Mouse (Mus musculus) mesoderm, embryonic 11.5 days (tissue): Measurements from ENCODE around the gene Sdf4.
A peak's percentile ranks its signal among the peaks of the same experiment; 100 is the strongest.

Experiments
- DNase-seq: peaks from one replicate; pipeline ENCODE4 v3.0.0-alpha.2; 2012; ENCODE audit warnings: low read depth, low spot score

Sdf4 gene

GRCm38 (mm10) chr4:156004109-156004508, 11.4 kb downstream of the Sdf4 start:
- no peak for DNase-seq

- no peak for DNase-seq
Measured at GRCm38 (mm10) chr4:156008369-156008768, 15.7 kb downstream of the Sdf4 start.

DNA sequence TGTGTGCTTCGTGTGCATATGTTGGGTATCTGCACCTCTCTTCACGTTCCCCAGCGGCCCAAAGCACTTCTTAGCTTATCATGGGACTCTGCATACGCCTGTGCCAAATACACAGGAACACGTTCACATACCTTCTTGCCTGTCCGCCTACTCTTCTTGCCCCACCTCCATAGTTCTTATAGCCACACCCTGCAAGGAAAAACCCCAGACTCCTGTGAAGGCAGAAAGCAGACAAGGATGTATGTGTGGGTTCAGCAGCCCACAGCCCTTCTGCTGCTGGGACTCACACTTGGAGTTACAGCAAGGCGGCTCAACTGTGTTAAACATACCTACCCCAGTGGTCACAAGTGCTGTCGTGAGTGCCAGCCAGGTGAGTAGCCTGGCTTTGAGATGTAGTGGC, 21.0 kb downstream of the Sdf4 start, which contains the start of gene Tnfrsf4:
TSS of gene Tnfrsf4 (plus strand) at position 207 of the 400 bp plus-strand sequence.
- no peak for DNase-seq

- DNase-seq, result no peak
Measured at GRCm38 (mm10) chr4:156014436-156014835, 21.8 kb downstream of the Sdf4 start.

GRCm38 (mm10) chr4:156019771-156020170, 27.1 kb downstream of the Sdf4 start:
- DNase-seq, result no peak

- DNase-seq, result no peak
Measured at GRCm38 (mm10) chr4:156021381-156021780, 28.7 kb downstream of the Sdf4 start.

DNA sequence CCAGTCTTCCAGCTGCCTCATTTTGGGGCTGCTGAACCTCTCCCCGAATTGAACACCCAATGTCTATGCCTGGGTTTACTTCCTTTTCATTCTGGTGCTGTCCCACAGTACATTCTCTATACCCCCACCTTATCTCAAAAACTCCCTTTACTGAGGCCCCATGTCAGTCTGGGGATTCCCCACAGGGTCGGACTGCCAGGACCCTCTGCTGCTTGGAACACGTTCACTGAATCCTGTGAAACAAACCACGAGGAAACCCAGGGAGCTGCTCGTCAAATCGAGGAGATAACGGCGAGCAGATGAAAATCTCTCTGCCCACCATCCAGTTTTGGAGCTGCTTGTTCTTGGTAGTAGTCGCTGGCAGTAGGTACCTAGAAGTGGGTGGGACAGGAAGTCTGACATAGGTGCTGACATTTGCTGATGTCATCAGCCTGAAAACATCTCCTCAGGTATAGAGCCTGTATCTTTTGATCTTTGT, 29.3 kb downstream of the Sdf4 start:
- DNase-seq, result no peak

- no peak for DNase-seq
Measured at GRCm38 (mm10) chr4:156023520-156023919, 30.8 kb downstream of the Sdf4 start.

GRCm38 (mm10) chr4:156024184-156024583, 31.5 kb downstream of the Sdf4 start:
- DNase-seq, result no peak

DNA sequence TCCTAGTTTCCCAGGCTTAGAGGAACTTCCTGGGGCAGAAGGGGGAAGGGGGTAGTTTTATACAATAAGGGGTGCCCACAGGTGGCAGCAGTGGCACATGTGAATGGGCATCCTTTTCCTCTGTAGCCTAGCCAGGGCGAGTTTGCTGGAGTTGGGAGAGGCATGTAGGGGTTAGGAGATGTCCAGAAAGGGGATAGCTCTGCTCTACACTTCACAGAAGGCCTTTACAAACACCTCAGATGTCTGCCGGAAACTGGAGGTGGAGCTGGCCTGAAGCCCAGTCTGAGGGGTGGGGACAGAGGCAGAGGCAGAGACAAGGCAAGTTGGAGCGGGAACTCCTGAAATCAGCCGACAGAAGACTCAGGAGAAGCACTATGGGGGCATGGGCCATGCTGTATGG, 33.3 kb downstream of the Sdf4 start, which contains the start of gene Tnfrsf18:
TSS of gene Tnfrsf18 (plus strand) at position 152 of the 400 bp plus-strand sequence.
- no peak for DNase-seq

GRCm38 (mm10) chr4:156028580-156028979, 35.9 kb downstream of the Sdf4 start:
- no peak for DNase-seq

GRCm38 (mm10) chr4:156030651-156031118, 38.0 kb downstream of the Sdf4 start:
- no peak for DNase-seq

- DNase-seq, result no peak
Measured at GRCm38 (mm10) chr4:156031255-156031592, 38.6 kb downstream of the Sdf4 start.

GRCm38 (mm10) chr4:156031593-156032391, 39.1 kb downstream of the Sdf4 start:
- peak; percentile 87 for DNase-seq

- DNase-seq, result no peak
Measured at GRCm38 (mm10) chr4:156032856-156033255, 40.2 kb downstream of the Sdf4 start.

DNA sequence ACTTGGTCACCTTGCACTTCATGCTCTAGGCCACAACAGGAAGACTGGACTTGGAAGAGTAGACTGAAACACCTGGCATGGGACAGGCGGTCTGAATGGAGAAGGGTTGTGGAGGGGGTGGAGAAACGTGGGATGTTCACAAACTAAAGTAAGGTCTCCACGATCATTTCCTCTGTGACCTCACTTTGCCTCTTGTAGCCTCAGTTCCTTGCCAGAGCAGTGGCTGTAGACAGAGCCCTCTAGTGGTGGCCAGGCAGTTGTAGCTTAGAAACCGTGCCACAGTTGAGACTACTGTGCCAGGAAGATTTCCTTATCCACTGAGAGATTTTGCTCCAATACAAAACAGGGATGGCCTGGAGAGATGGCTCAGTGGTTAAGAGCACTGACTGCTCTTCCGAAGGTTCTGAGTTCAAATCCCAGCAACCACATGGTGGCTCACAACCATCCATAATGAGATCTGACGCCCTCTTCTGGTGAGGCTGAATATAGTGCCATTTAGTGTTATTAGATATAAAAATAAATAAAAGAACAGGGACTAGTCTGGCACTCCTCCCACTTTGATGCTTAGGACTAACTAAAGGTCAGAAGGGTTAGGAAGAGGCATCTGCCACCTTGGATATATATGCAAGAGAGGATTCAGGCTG, 40.9 kb downstream of the Sdf4 start:
- DNase-seq, result peak; percentile 54

DNA sequence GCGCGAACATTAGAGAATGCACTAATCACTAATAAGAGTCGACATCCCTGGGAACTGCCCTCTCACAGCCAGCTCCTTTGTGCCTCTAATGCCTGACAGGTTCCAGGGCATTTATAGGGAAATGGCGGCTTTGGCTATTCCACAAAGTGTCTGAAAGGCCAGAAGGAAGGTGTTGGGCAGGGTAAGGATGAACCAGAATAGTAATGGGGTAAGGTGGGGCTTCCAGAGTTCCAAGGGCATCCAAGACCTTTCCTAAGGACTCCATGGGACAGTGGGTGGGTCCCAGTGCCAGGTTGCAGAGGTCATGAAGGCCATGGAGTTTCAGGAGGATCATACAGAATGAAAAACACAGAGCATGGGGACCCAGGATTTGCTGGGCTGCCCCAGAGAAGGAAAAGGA, 41.6 kb downstream of the Sdf4 start:
- no peak for DNase-seq

GRCm38 (mm10) chr4:156034901-156035300, 42.2 kb downstream of the Sdf4 start:
- DNase-seq, result no peak

- no peak for DNase-seq
Measured at GRCm38 (mm10) chr4:156044754-156045153, 52.1 kb downstream of the Sdf4 start.

- DNase-seq, result no peak
Measured at GRCm38 (mm10) chr4:156049779-156050178, 57.1 kb downstream of the Sdf4 start.

DNA sequence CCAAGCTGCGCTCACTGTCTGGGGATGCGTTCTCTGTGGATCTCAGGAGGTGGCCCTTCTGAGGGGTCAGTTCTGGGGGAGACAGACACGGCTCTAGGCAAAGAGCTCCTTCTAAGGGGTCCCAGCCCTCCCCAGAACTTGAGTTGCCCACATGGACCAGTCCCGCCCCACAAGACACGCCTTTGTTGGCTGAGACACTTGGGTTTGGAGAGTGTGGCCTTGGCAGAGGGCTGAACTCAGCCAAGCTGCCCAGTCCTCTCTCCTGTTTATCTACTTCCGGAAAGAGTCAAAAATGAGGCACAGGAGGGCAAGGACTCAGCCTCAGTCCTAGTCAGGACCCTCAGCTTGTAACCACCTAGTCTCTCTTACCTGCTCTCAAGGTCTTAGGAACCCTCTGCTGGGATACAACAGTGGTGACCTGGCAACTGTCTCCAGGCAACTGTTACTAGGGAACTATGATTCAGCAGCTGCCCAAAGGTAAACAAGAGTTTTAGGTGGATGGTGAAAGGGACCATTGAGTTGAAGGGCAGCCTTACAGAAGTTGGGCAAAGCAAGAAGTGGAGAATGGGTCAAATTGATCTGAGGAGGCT, 57.8 kb downstream of the Sdf4 start:
- no peak for DNase-seq

GRCm38 (mm10) chr4:156053113-156053512, 60.4 kb downstream of the Sdf4 start:
- no peak for DNase-seq
